Mouse (Mus musculus): ENCODE data around the gene Tfap2d.

Gene Tfap2d

GRCm38 (mm10) chr1:19210215-19211032 lies 107.6 kb downstream of the Tfap2d start:
- no peak for DNase-seq (ENCODE audit: low spot score)

- no peak for DNase-seq (ENCODE audit: low spot score)
Measured at GRCm38 (mm10) chr1:19211033-19211405, 108.2 kb downstream of the Tfap2d start.

- DNase-seq (ENCODE audit: low spot score): no peak
Measured at GRCm38 (mm10) chr1:19211546-19212154, 108.8 kb downstream of the Tfap2d start.

GRCm38 (mm10) chr1:19212691-19213090 lies 109.9 kb downstream of the Tfap2d start:
- no peak for DNase-seq (ENCODE audit: low spot score)

- no peak for DNase-seq (ENCODE audit: low spot score)
Measured at GRCm38 (mm10) chr1:19213171-19213570, 110.3 kb downstream of the Tfap2d start.

GRCm38 (mm10) chr1:19213851-19214395 lies 111.1 kb downstream of the Tfap2d start:
- DNase-seq (ENCODE audit: low spot score): no peak
